Mouse (Mus musculus) gastrocnemius, postnatal 25 days (tissue): Measurements from ENCODE around the gene Ogg1. TPM values are rescaled to one million over a fixed set of nuclear protein-coding genes. Genes with fewer than 3 reads are reported as not detected.

Experiments used
- DNase-seq: peaks from one replicate; pipeline ENCODE4 v3.0.0; 2022
- long read RNA-seq, 2 experiments: library from polyadenylated mRNA; stranded (forward); transcript quantifications; one replicate each; pipeline ENCODE4 v2.0.0; 2021
- total RNA-seq, 2 experiments: library from RNA; stranded (reverse); gene quantifications; 1 replicate in 1 of 2; 2 replicates in 1 of 2; pipeline ENCODE4 v1.2.3; 2021

The Ogg1 gene
- total RNA-seq: 1 to 10 TPM; 4.0 to 6.0 TPM
- long read RNA-seq, experiment 1, partial matches to known transcripts: 0 of 4 reads
- long read RNA-seq, experiment 1, other reads (novel, unspliced or antisense): 0 of 4 reads
- long read RNA-seq, experiment 2, transcript Ogg1-201 (7 exons, 1,549 nt): major isoform, 5 of 7 reads
- long read RNA-seq, experiment 2, partial matches to known transcripts: 0 of 7 reads
- long read RNA-seq, experiment 2, other reads (novel, unspliced or antisense): 2 of 7 reads

- DNase-seq: peak; percentile 99
Measured at GRCm38 (mm10) chr6:113326533-113327315, at the start of gene Ogg1. Ogg1 (plus strand) TSS chr6:113326972.

- no peak for DNase-seq
Measured at GRCm38 (mm10) chr6:113281676-113282075, 45.1 kb upstream of the Ogg1 start.

- no peak for DNase-seq
Measured at GRCm38 (mm10) chr6:113282101-113282802, 44.5 kb upstream of the Ogg1 start, which contains the start of gene Cpne9. Cpne9 (plus strand) TSS chr6:113282307.

GRCm38 (mm10) chr6:113282969-113283368, 43.8 kb upstream of the Ogg1 start:
- DNase-seq: no peak

GRCm38 (mm10) chr6:113283500-113283899, 43.3 kb upstream of the Ogg1 start:
- no peak for DNase-seq

- DNase-seq: no peak
Measured at GRCm38 (mm10) chr6:113284931-113285330, 41.8 kb upstream of the Ogg1 start.

- DNase-seq: no peak
Measured at GRCm38 (mm10) chr6:113286316-113286715, 40.5 kb upstream of the Ogg1 start.

- DNase-seq: no peak
Measured at GRCm38 (mm10) chr6:113287236-113287635, 39.5 kb upstream of the Ogg1 start.

- DNase-seq: no peak
Measured at GRCm38 (mm10) chr6:113289346-113289745, 37.4 kb upstream of the Ogg1 start.

GRCm38 (mm10) chr6:113290346-113290745, 36.4 kb upstream of the Ogg1 start:
- no peak for DNase-seq

GRCm38 (mm10) chr6:113292938-113293337, 33.8 kb upstream of the Ogg1 start:
- no peak for DNase-seq

- no peak for DNase-seq
Measured at GRCm38 (mm10) chr6:113296046-113296445, 30.7 kb upstream of the Ogg1 start.

- no peak for DNase-seq
Measured at GRCm38 (mm10) chr6:113296639-113297038, 30.1 kb upstream of the Ogg1 start.

- DNase-seq: no peak
Measured at GRCm38 (mm10) chr6:113301350-113301749, 25.4 kb upstream of the Ogg1 start.

GRCm38 (mm10) chr6:113302258-113302657, 24.5 kb upstream of the Ogg1 start:
- no peak for DNase-seq

- DNase-seq: peak; percentile 100
Measured at GRCm38 (mm10) chr6:113306322-113306985, 20.3 kb upstream of the Ogg1 start.

- no peak for DNase-seq
Measured at GRCm38 (mm10) chr6:113306986-113307349, 19.8 kb upstream of the Ogg1 start, which contains the start of gene Brpf1. Brpf1 (plus strand) TSS chr6:113307137.

GRCm38 (mm10) chr6:113307481-113308121, 19.2 kb upstream of the Ogg1 start:
- peak; percentile 32 for DNase-seq

GRCm38 (mm10) chr6:113308141-113308540, 18.6 kb upstream of the Ogg1 start:
- no peak for DNase-seq

- no peak for DNase-seq
Measured at GRCm38 (mm10) chr6:113315972-113316371, 10.8 kb upstream of the Ogg1 start.

GRCm38 (mm10) chr6:113329396-113329795, 2.6 kb downstream of the Ogg1 start:
- no peak for DNase-seq

GRCm38 (mm10) chr6:113330547-113330946, 3.8 kb downstream of the Ogg1 start:
- no peak for DNase-seq
